Mouse (Mus musculus): ENCODE measurements around the gene Cyth3.

DNA sequence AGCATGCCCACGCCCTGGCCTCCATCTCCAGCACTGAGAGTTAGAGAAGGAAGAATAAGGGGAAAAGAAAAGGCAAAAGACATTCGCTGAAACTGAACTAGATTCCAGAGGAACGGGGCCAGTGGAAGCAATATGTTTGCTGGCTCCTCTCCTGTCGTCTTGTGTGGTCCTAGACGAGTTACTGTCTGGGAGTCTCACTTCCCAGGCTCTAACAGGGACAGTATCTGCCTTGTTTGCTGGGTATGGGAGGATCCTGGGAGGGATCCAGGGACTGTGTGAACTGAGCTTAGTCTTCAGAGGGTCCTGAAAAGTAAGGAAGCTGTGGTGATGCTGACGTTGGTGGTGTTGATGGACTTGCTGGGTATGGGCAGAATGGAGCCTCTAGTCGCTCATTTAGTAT lies 10.3 kb upstream of the Cyth3 start:
- TF ChIP-seq POLR2A (IDR thresholded peaks at IDR 0.05; ENCODE audit: low read depth, low read length): no peak
- TF ChIP-seq CTCF (IDR thresholded peaks at IDR 0.05; ENCODE audit: extremely low read depth, insufficient read depth, insufficient read length, insufficient replicate concordance): no peak

Measured in spleen, adult 2 months (tissue).